Mouse (Mus musculus): ENCODE results near the gene Dok5.

DNA sequence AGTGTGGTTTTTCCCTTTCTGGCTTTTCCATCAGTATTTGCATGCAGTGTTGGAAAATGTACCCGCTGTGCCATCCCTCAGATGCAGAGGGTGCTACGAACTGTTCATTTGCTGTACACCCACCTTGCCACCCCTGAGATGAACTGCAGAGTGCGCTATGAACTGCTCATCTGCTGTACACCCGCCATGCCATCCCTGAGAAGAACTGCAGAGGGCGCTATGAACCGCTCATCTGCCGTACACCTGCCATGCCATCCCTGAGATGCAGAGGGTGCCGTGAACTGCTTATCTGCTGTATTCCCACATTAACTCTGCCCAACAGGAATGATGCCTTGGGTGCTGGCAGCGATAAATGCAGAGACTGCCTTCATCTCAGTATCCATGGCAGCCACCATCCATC is 171.8 kb downstream of the Dok5 start:
- TF ChIP-seq MAX (IDR thresholded peaks at IDR 0.05; ENCODE audit: low read depth) (no peak), POLR2A (IDR thresholded peaks at IDR 0.05; ENCODE audit: insufficient read length, low read depth) (no peak), MYOD1 (IDR thresholded peaks at IDR 0.05; ENCODE audit: control insufficient read depth in 1 of 3, insufficient read length in 2 of 3, low read depth in 2 of 3) (no peak), E2F4 (IDR thresholded peaks at IDR 0.05; ENCODE audit: insufficient read depth) (no peak), TCF3 (IDR thresholded peaks at IDR 0.05; ENCODE audit: insufficient read length, low read depth) (no peak), SRF (IDR thresholded peaks at IDR 0.05; ENCODE audit: control insufficient read depth, insufficient read length, low read depth) (no peak), TCF12 (IDR thresholded peaks at IDR 0.05; ENCODE audit: insufficient read depth, poor library complexity, severe bottlenecking) (no peak)
